Mouse (Mus musculus) neural tube, embryonic 12.5 days (tissue): Measurements from ENCODE around the gene Trim10. TPM values are rescaled to one million over a fixed set of nuclear protein-coding genes. Genes with fewer than 3 reads are reported as not detected.
"Not testable (repeated sequence)": the region's sequence is repeated elsewhere in the genome, so short reads cannot be mapped to it uniquely, and the experiment has no call there.

Experiments used
- ATAC-seq: fragments of 200-750 bp; cut with Nextera tagmentation; 2 replicates; pipeline ENCODE4 v1.8.0; 2017; ENCODE audit warnings: low read depth, mild to moderate bottlenecking, moderate TSS enrichment, moderate library complexity; ENCODE audit not compliant: low FRiP score
- H3K27ac ChIP-seq: fragments of 300-500 bp; sonication (generic); 2 replicates; pipeline ENCODE4 v1.5.1; 2016
- H3K27me3 ChIP-seq: fragments of 300-500 bp; sonication (generic); replicated peaks from 2 replicates; pipeline ENCODE4 v1.6.1; 2016; ENCODE audit warnings: mild to moderate bottlenecking
- H3K36me3 ChIP-seq: fragments of 300-500 bp; sonication (generic); 2 replicates; pipeline ENCODE4 v1.6.1; 2016; ENCODE audit warnings: mild to moderate bottlenecking
- H3K4me1 ChIP-seq: fragments of 300-500 bp; sonication (generic); 2 replicates; pipeline ENCODE4 v1.6.1; 2016
- H3K4me2 ChIP-seq: fragments of 300-500 bp; sonication (generic); replicated peaks from 2 replicates; pipeline ENCODE4 v1.6.1; 2016; ENCODE audit warnings: mild to moderate bottlenecking
- H3K4me3 ChIP-seq: fragments of 300-500 bp; sonication (generic); 2 replicates; pipeline ENCODE4 v1.5.1; 2016
- H3K9ac ChIP-seq: fragments of 300-500 bp; sonication (generic); 2 replicates; pipeline ENCODE4 v1.6.1; 2016; ENCODE audit warnings: mild to moderate bottlenecking
- H3K9me3 ChIP-seq: fragments of 300-500 bp; sonication (generic); 2 replicates; pipeline ENCODE4 v1.6.1; 2016; ENCODE audit warnings: mild to moderate bottlenecking
- WGBS: fragments of 180-500 bp; shearing (Covaris S2); methylation state at CpG from one replicate; pipeline ENCODE4 v1.1.7; 2016; 5-methylcytosine and 5-hydroxymethylcytosine counted together
- polyA plus RNA-seq: library from polyadenylated mRNA; unstranded; fragments of >200 nt; fragmentation: Nextera tagmentation; extraction: Ambion mirVana; gene quantifications from 2 replicates; pipeline ENCODE4 v1.2.1, GENCODE M21; 2016

The Trim10 gene
- polyA plus RNA-seq, 1 experiment from 2014 or later, result 4.6 TPM

DNA sequence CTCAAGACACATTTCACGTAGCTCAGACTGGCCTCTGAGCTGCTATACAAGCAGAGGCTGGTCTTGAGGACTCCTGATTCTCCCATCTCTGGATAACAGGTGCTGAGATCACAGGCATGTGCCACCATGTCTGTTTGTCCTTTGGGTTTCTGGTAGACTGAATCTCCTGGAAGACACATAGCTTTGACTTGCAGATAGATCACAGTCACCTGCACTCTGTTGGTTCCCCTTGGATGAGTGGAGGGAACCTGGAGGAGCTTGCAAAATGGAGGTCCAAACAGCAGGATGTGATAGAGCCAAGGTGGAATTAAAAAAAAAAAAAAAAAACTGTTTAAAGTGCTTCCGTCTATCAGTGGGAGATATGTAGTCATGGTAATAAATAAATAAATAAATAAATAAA is 538 bp upstream of the Trim10 start:
- Histone ChIP-seq H3K4me2 (no peak overlapping the region), H3K36me3 (no peaks in the 10 kb centered on the region), H3K9me3 (no peaks in the 10 kb centered on the region), H3K27ac (no peak overlapping the region), H3K27me3 (peaks cover 9% of the 10 kb centered on the region; the same call in 1 of the 2 replicates), H3K4me3 (no peak overlapping the region), H3K9ac (no peak overlapping the region), H3K4me1 (no peaks in the 10 kb centered on the region)
- no peak for ATAC-seq
- WGBS, result 81% methylated on average over 2 of the region's 2 CpGs

DNA sequence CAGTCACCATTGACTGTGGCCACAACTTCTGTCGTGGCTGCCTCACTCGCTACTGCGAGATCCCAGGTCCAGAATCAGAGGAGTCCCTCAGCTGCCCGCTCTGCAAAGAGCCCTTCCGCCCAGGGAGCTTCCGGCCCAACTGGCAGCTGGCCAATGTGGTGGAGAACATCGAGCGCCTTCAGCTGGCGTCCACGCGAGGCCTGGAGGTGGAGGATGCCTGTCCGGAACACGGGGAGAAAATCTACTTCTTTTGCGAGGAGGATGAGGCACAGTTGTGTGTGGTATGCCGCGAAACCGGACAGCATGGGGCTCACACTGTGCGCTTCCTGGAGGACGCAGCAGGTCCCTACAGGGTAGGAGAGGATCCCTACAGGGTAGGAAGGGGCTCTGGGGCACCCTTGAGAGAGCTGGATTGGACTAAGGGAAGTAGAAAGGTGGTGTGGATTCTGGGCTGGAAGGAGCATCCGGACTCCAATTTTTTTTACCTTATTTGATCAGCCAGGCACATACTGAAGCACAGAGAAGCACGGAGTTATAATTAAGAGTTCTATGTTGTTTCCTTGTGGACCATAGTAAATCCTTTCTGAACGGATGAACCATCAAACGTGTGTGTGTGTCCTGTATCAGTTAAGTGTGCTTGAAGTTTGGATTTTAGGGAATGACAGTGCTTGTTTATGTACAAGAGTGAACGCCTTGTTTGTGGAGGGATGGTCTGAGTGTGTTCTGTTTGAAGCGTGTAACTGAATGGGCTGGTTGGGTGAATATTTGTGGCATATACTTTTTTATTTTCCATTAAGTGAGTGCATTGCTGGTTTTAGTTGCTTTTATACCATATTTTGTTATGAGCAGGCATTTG is 809 bp downstream of the Trim10 start:
- H3K4me1 ChIP-seq, result no peaks in the 10 kb centered on the region
- no peak for ATAC-seq
- 81% methylated on average over 25 of the region's 25 CpGs for WGBS
- no peak overlapping the region for H3K4me3 ChIP-seq
- no peak overlapping the region for H3K9ac ChIP-seq
- no peak overlapping the region for H3K27ac ChIP-seq
- H3K4me2 ChIP-seq, result no peak overlapping the region
- no peaks in the 10 kb centered on the region for H3K36me3 ChIP-seq
- H3K27me3 ChIP-seq, result peaks cover 9% of the 10 kb centered on the region; the same call in 1 of the 2 replicates
- H3K9me3 ChIP-seq, result no peaks in the 10 kb centered on the region

DNA sequence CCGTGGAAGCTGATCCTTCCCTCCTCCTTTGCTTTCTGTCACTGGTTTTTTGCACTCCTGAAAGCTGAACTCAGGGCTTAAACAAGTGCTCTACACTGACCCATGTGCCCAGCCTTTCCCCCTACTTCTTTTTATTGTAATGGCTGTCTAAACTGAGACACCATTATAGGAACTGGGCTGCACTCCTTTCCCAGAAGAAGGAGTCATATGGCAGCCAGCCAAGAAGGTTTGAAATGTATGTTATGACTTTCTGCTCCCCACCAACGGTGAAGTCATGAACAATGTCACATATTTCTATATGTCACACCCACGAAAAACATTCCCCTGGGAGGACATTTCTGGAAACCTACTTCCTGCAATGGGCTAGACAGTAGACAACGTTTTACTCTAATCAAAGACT is 5.3 kb downstream of the Trim10 start:
- H3K36me3 ChIP-seq, result no peaks in the 10 kb centered on the region
- H3K4me2 ChIP-seq, result no peak overlapping the region
- H3K4me1 ChIP-seq, result no peaks in the 10 kb centered on the region
- no peak overlapping the region for H3K4me3 ChIP-seq
- no peak for ATAC-seq
- H3K9ac ChIP-seq, result no peak overlapping the region
- no peaks in the 10 kb centered on the region for H3K27me3 ChIP-seq
- no peaks in the 10 kb centered on the region for H3K9me3 ChIP-seq
- WGBS, result 68% methylated on average over 4 of the region's 4 CpGs
- no peak overlapping the region for H3K27ac ChIP-seq

DNA sequence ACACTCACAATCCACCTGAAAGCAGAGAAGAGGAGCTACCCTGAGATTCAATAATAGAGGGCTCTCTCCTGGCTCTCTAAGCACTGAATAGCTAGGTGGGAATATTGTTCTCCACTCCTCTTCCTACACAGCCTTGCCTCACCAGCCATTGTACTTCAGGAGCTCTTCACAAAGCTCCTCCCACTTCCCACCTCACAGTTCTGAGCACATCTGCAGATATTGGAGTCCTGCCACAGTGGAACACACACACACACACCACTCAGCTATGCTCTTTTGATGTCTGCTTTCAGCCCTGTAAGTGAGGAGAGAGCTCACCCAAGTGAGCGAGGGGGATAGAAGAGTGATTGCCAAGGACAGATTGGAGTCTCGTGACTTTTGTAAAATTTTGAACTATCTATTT is 14.0 kb downstream of the Trim10 start:
- Histone ChIP-seq H3K27ac (no peak overlapping the region), H3K9me3 (no peaks in the 10 kb centered on the region), H3K36me3 (no peaks in the 10 kb centered on the region), H3K4me1 (no peaks in the 10 kb centered on the region), H3K4me3 (no peak overlapping the region), H3K4me2 (no peak overlapping the region), H3K9ac (no peak overlapping the region), H3K27me3 (no peaks in the 10 kb centered on the region)
- 87% methylated on average over 2 of the region's 2 CpGs for WGBS
- no peak for ATAC-seq

DNA sequence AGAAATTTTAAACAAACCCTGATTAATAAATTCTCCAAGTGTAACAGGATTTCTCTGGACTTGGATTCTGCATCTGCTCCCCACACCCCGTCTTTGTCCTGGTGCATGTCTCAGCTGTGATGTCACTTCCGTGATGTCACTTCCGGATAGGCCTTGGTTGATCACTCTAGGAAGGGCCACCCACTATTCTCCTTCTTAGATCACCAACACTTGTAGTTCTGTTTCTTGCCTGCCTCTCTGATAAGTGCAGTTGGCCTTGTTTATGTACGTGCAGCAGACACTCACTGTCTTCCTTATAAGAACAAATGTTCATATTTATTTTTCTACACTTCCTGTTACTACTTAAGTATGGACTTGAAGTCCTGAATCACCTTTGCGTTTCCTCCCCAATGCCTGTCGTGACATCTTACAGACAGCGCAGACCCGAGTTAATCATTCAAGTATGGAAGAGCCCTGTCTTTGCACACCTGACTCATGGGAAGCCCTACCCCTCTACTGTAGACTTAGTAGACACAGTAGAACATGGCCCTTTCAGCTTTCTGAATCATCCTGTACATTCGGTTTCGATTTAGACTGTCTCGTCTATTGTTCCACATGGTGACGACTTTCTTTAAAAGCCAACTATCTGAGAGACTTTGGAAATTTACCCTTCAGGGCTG is 15.9 kb downstream of the Trim10 start:
- ATAC-seq, result no peak
- WGBS, result 92% methylated on average over 12 of the region's 12 CpGs

DNA sequence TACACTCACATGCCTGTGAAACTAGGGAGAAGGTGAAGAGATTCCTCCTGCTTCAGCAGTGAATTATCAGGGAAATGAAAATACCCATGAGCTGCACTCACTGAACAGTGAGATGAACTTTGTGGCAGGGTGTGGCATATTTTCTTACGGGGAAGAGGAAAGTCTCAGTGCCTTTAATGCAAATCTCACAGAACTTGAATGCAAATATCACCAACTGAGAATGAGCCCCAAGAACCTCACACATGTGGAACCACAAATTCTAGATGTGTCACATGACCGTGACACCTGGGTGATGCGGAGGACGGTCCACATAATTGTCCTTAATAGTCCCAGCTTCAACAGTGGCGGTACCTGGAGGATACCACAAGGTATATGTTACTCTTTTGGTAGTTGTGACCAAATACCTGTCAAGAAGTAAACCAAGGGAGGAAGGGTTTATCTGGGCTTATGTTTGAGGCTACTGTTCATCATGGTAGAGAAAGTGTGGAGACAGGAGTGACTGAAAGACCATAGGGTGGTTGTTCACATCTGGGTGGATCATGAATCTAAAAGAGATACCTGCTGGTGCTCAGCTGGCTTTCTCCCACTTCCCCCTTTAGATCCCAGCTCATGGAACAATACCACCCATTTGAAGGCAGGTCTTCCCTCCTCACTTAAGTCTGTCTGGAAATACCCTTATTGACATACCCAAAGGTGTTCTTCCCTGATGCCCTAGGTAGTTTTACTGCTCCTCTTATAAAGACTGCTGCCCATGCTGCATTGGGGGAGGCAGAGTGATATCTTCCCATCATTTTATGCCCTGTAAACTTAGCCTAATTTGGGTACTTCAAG is 20.9 kb downstream of the Trim10 start, which contains the start of gene Trim40:
Trim40 (minus strand) TSS at position 51 of the 831 bp plus-strand sequence.
- H3K4me2 ChIP-seq, result no peak within 1 kb of the TSS
- H3K27ac ChIP-seq, result no peak within 1 kb of the TSS
- WGBS, result 91% methylated on average over 5 of the region's 5 CpGs
- no peaks in the 10 kb centered on the region for H3K27me3 ChIP-seq
- no peak for ATAC-seq
- no peaks in the 10 kb centered on the region for H3K9me3 ChIP-seq
- no peak within 1 kb of the TSS for H3K9ac ChIP-seq
- H3K4me1 ChIP-seq, result no peaks in the 10 kb centered on the region
- no peaks in the 10 kb centered on the region for H3K36me3 ChIP-seq
- H3K4me3 ChIP-seq, result no peak within 1 kb of the TSS

More for the DNA sequence above, 15.9 kb downstream of the Trim10 start:
- Histone ChIP-seq H3K4me2 (no peak overlapping the region), H3K27ac (no peak overlapping the region), H3K4me1 (no peaks in the 10 kb centered on the region), H3K4me3 (no peak overlapping the region), H3K27me3 (no peaks in the 10 kb centered on the region), H3K36me3 (no peaks in the 10 kb centered on the region), H3K9me3 (no peaks in the 10 kb centered on the region), H3K9ac (no peak overlapping the region)

DNA sequence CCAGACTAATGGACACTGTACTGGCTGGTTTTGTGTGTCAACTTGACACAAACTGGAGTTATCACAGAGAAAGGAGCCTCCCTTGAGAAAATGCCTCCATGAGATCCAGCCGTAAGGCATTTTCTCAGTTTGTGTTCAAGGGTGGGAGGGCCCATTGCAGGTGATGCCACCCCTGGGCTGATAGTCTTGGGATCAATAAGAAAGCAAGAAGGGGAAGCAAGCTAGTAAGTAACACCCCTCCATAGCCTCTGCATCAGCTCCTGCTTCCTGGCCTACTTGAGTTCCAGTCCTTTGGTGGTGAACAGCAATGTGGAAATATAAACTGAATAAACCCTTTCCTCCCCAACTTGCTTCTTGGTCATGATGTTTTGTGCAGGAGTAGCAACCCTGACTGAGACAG is 22.1 kb downstream of the Trim10 start:
- H3K4me3 ChIP-seq, result not testable (repeated sequence)
- WGBS, result 93% methylated on average over 1 of the region's 1 CpGs

DNA sequence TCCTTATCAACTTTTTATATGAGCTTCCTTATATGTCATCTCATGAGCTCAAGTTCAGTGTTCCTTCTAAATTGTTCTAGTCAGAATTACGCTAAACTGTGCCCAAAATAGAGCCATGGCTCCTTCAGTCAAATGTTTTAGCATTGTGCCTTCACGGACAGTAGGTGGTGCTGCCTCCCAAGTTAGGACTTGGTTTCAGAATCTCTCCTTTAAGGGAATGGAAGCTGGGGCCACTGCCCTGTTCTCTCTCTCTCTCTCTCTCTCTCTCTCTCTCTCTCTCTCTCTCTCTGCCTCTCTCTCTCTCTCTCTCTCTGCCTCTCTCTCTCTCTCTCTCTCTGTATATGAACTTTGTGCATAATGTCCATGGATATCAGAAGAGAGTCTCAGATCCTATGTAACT is 23.0 kb downstream of the Trim10 start:
- Histone ChIP-seq H3K9ac (no peak overlapping the region), H3K4me3 (no peak overlapping the region), H3K27me3 (no peaks in the 10 kb centered on the region), H3K4me1 (no peaks in the 10 kb centered on the region), H3K36me3 (no peaks in the 10 kb centered on the region), H3K9me3 (no peaks in the 10 kb centered on the region), H3K27ac (no peak overlapping the region), H3K4me2 (no peak overlapping the region)
- WGBS, result 15% methylated on average over 2 of the region's 2 CpGs
- ATAC-seq, result no peak

More for the DNA sequence above, 22.1 kb downstream of the Trim10 start:
- not testable (repeated sequence) for H3K9me3 ChIP-seq, ATAC-seq, H3K27me3 ChIP-seq, H3K27ac ChIP-seq, H3K36me3 ChIP-seq, H3K4me2 ChIP-seq, H3K4me1 ChIP-seq, H3K9ac ChIP-seq

DNA sequence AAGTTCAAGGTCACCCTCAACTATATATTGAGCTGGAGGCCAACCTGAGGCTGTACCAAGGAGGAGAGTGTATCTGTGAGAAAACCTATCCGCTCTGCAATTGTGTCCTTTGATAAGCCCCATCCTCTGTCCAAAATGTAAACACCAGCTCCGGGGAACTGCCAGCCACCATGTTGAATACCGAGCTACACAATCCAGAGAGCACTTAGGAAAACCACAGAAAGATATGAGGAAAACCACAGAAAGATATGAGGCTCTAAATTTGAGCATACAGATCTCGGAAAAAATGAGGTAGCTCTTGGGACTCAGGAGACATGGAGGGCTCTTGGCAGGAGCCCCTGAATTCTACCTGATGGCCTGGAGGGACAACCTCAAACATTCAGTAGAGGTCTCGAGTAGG is 24.0 kb downstream of the Trim10 start:
- no peaks in the 10 kb centered on the region for H3K36me3 ChIP-seq
- WGBS, result 85% methylated on average over 5 of the region's 5 CpGs
- no peaks in the 10 kb centered on the region for H3K4me1 ChIP-seq
- no peaks in the 10 kb centered on the region for H3K27me3 ChIP-seq
- H3K4me3 ChIP-seq, result no peak overlapping the region
- ATAC-seq, result no peak
- no peak overlapping the region for H3K4me2 ChIP-seq
- no peak overlapping the region for H3K9ac ChIP-seq
- H3K27ac ChIP-seq, result no peak overlapping the region
- H3K9me3 ChIP-seq, result no peaks in the 10 kb centered on the region

DNA sequence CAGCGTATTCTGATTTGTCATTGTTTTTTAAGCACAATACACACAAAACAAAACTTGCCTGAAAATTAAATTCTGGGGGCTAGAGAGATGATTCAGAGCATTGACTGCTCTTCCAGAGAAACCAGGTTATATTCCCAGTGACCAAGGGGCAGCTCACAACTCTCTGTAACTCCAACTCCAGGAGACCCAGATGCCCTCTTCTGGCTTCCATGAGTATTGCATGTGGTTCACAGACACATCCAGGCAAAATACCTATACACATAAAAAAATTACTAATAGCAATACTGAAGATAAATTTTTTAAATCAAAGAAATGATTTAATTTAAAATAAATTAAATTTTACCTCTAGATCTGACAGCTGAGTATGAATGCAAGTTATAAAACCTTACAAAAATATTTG is 27.2 kb downstream of the Trim10 start:
- no peak overlapping the region for H3K4me3 ChIP-seq
- 94% methylated on average over 1 of the region's 1 CpGs for WGBS
- no peaks in the 10 kb centered on the region for H3K9me3 ChIP-seq
- H3K9ac ChIP-seq, result no peak overlapping the region
- H3K27ac ChIP-seq, result no peak overlapping the region
- H3K27me3 ChIP-seq, result no peaks in the 10 kb centered on the region
- no peaks in the 10 kb centered on the region for H3K4me1 ChIP-seq
- no peak for ATAC-seq
- no peaks in the 10 kb centered on the region for H3K36me3 ChIP-seq
- no peak overlapping the region for H3K4me2 ChIP-seq

DNA sequence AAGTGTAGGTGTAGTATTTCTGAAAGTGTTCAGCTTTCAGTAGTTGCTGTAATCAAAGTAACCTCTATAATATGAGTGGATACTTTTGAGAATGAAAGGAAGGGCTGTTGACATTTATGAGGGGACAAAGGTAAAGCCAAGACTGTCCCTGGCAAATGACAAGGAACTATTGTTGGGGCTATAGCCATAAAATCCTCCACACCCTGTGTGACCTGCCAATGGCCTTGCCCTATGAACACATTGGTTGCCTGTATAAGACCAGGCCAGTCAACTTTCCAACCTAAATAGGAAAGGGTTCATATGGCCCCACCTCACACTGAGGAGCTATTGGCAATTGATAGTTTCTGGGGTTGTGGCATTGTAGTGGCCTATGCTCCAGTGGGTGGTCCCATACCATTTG is 27.7 kb downstream of the Trim10 start:
- no peak overlapping the region for H3K4me2 ChIP-seq

DNA sequence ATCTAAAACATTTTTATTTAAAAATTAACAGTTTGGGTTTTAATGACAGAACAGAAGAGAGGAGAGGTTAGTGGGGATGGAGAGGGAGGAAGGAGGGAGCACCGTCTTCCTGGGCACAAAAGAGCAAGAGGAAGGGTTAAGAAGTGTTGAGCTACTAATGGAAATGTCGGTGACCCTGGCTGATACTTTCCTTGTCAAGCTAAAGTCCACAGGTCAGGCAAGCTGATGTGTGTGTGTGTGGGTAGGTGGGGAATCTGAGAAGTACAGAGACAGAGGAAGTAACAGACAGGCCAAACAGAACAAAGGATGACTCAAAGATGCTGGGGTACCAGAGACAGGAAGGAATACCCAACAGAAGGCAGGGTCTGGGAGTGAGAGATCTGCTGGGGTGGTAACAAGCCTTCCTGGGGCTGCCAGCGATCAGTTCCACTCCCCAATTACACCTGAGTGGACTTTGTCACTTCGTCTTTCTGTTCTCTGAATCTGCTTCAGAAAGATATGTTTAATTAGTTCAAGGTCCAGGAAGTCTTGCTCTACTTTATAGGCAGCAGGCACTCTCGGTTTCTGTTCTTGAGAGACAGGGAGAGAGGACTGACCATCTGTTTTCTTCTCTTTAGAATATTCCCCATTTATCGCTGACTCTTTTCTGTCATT is 28.3 kb downstream of the Trim10 start, which contains the start of gene Trim31:
Trim31 (plus strand) TSS at position 567 of the 654 bp plus-strand sequence.
- no peak within 1 kb of the TSS for H3K9ac ChIP-seq
- 71% methylated on average over 6 of the region's 6 CpGs for WGBS
- no peaks in the 10 kb centered on the region for H3K4me1 ChIP-seq
- no peak within 1 kb of the TSS for H3K4me3 ChIP-seq
- no peaks in the 10 kb centered on the region for H3K27me3 ChIP-seq
- H3K9me3 ChIP-seq, result no peaks in the 10 kb centered on the region
- no peaks in the 10 kb centered on the region for H3K36me3 ChIP-seq
- H3K27ac ChIP-seq, result no peak within 1 kb of the TSS
- no peak for ATAC-seq
- no peak within 1 kb of the TSS for H3K4me2 ChIP-seq

More for the DNA sequence above, 27.7 kb downstream of the Trim10 start:
- no peak overlapping the region for H3K4me3 ChIP-seq
- H3K27me3 ChIP-seq, result no peaks in the 10 kb centered on the region
- no peak overlapping the region for H3K27ac ChIP-seq
- no peak overlapping the region for H3K9ac ChIP-seq
- H3K9me3 ChIP-seq, result no peaks in the 10 kb centered on the region
- H3K4me1 ChIP-seq, result no peaks in the 10 kb centered on the region
- ATAC-seq, result no peak
- H3K36me3 ChIP-seq, result no peaks in the 10 kb centered on the region
